Mouse (Mus musculus) embryonic facial prominence, embryonic 13.5 days (tissue): ENCODE measurements around the gene Fnbp4. TPM values are rescaled to one million over a fixed set of nuclear protein-coding genes. Genes with fewer than 3 reads are reported as not detected.
A peak's percentile ranks its signal among the peaks of the same experiment; 100 is the strongest.

ENCODE experiments used
- ATAC-seq: fragments of 200-750 bp; cut with Nextera tagmentation; 2 replicates; pipeline ENCODE4 v1.8.0; 2017; ENCODE audit warnings: low read depth; ENCODE audit not compliant: insufficient number of reproducible peaks, insufficient read depth, low FRiP score, low TSS enrichment
- H3K27ac ChIP-seq: fragments of 300-500 bp; sonication (generic); 2 replicates; pipeline ENCODE4 v1.5.1; 2015; ENCODE audit warnings: moderate library complexity, mild to moderate bottlenecking, inconsistent platforms
- H3K27me3 ChIP-seq: fragments of 300-500 bp; sonication (generic); 2 replicates; pipeline ENCODE4 v1.6.1; 2015; ENCODE audit warnings: mild to moderate bottlenecking, inconsistent platforms
- H3K36me3 ChIP-seq: fragments of 300-500 bp; sonication (generic); 2 replicates; pipeline ENCODE4 v1.6.1; 2015; ENCODE audit warnings: mild to moderate bottlenecking, inconsistent platforms
- H3K4me1 ChIP-seq: fragments of 300-500 bp; sonication (generic); 2 replicates; pipeline ENCODE4 v1.6.1; 2015; ENCODE audit warnings: inconsistent platforms
- H3K4me2 ChIP-seq: fragments of 300-500 bp; sonication (generic); 2 replicates; pipeline ENCODE4 v1.6.1; 2015; ENCODE audit warnings: moderate library complexity, mild to moderate bottlenecking, inconsistent platforms
- H3K4me3 ChIP-seq: fragments of 300-500 bp; sonication (generic); 2 replicates; pipeline ENCODE4 v1.5.1; 2015; ENCODE audit warnings: mild to moderate bottlenecking, inconsistent platforms
- H3K9ac ChIP-seq: fragments of 300-500 bp; sonication (generic); 2 replicates; pipeline ENCODE4 v1.6.1; 2015; ENCODE audit warnings: mild to moderate bottlenecking, inconsistent platforms
- H3K9me3 ChIP-seq: fragments of 300-500 bp; sonication (generic); 2 replicates; pipeline ENCODE4 v1.6.1; 2016; ENCODE audit warnings: inconsistent platforms
- whole genome bisulfite sequencing: fragments of 180-500 bp; shearing (Covaris S2); methylation state at CpG from one replicate; pipeline ENCODE4 v1.1.7; 2015; ENCODE audit warnings: mixed read lengths; 5-methylcytosine and 5-hydroxymethylcytosine counted together
- polyA plus RNA-seq: library from polyadenylated mRNA; unstranded; fragments of >200 nt; fragmentation: Nextera tagmentation; extraction: Ambion mirVana; gene quantifications from 2 replicates; pipeline ENCODE4 v1.2.1, GENCODE M21; 2015

Gene Fnbp4
- 136 and 139 TPM in 2 replicates for polyA plus RNA-seq

DNA sequence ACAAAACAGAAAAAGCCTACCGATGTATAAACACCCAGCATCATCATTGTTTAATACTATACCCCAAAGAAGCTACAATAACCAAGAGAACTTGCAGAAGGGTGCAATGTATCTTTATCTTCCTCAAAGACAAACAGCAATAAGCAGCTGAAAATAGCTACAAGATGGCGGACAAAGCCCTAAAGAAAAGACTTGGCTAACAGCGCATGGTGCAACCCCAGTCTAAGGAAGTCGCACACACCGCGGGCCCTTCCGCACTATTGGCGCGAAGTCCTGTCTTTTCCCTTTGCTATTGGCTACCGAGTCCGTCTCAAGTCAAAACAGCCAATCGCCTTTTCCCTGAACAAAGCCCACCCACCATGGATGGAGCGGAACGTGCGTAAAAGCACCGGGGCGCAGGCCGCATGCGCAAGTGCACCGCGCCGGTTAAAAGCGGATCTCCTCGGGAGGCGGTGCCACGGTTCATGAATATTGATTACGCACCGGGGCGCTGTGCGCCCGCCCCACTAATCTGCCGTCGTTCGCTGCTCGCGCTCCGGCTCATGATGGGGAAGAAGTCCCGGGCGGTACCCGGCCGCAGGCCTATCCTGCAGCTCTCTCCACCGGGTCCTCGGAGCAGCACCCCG, at the start of gene Fnbp4:
Gene Fnbp4 (plus strand): TSS at position 318 of the 626 bp plus-strand sequence.
- no peaks in the 10 kb centered on the region for H3K27me3 ChIP-seq
- H3K36me3 ChIP-seq = peaks cover 16% of the 10 kb centered on the region
- H3K9ac ChIP-seq = peak within 1 kb of the TSS; percentile 99
- H3K4me2 ChIP-seq = peak within 1 kb of the TSS; percentile 85
- ATAC-seq = peak; percentile 100
- H3K9me3 ChIP-seq = no peaks in the 10 kb centered on the region
- WGBS = under 1% methylated on average over 44 of the region's 44 CpGs
- H3K4me1 ChIP-seq = peaks cover 24% of the 10 kb centered on the region
- peak within 1 kb of the TSS; percentile 98 for H3K27ac ChIP-seq
- H3K4me3 ChIP-seq = peak within 1 kb of the TSS; percentile 90

DNA sequence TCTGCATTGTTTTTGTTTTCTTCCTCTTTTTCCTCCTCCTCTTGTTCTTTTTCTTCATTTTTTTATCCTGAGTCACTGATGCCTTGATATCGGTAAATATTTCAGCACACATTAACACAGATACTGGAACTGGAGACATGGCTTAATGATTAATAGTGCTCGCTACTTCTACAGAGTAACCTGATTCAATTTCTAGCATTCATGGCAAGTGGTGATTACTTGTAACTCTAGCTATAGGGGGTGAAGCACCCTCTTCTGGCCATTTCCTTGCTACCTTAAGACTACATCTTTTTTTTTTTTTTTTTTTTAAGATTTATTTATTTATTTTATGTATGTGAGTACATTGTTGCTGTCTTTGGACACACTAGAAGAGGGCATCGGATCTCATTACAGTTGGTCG, 44.2 kb upstream of the Fnbp4 start:
- no peak overlapping the region for H3K4me2 ChIP-seq
- no peak for ATAC-seq
- no peak overlapping the region for H3K4me3 ChIP-seq
- peaks cover 92% of the 10 kb centered on the region for H3K36me3 ChIP-seq
- H3K27me3 ChIP-seq = no peaks in the 10 kb centered on the region
- WGBS = 82% methylated on average over 4 of the region's 4 CpGs
- no peaks in the 10 kb centered on the region for H3K4me1 ChIP-seq
- H3K9ac ChIP-seq = no peak overlapping the region
- H3K27ac ChIP-seq = no peak overlapping the region
- no peaks in the 10 kb centered on the region for H3K9me3 ChIP-seq

DNA sequence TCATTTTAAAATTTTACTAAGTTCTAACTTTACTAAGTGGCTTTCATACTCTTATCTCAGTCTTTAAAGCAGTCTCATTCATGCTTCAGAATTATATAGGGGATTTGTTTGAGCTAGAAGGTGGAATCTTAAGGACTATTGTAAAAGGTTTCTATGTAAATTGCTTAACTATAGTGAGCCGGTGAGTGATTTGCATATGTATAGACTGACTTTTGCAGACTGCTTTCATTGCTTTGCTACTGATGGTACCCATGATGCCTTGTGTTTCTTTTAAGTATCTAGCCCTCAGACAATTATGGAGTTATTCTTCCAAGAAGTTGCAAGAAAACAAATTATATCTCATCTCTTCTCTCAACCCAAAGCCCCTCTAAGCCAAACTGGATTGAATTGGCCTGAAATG, 36.6 kb upstream of the Fnbp4 start:
- H3K36me3 ChIP-seq = peaks cover 91% of the 10 kb centered on the region
- no peak for ATAC-seq

DNA sequence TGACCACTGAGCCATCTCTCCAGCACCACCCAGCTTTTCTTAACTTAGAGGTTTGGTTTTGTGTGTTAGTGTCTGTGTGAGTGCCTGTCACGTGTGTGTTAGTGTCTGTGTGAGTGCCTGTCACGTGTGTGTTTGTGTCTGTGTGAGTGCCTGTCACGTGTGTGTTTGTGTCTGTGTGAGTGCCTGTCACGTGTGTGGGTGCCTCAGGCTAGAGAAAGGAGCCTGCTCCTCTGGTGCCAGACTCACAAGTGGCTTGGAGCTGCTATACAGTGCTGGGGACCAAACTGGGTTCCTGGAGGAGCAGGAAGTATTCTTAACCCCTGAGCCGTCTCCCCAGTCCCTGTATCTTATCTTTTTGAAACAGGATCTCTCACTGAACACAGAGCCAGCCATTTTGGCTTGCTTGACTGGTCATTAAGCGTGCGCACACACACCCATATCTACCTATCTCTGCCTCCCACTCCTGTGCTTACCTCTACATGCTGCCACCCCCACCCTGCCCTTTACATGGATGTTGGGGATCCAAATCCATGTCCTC, 29.5 kb upstream of the Fnbp4 start:
- H3K36me3 ChIP-seq = peaks cover 84% of the 10 kb centered on the region
- no peaks in the 10 kb centered on the region for H3K4me1 ChIP-seq
- no peaks in the 10 kb centered on the region for H3K27me3 ChIP-seq
- no peak for ATAC-seq
- 89% methylated on average over 7 of the region's 7 CpGs for WGBS
- no peak overlapping the region for H3K4me2 ChIP-seq
- H3K9me3 ChIP-seq = no peaks in the 10 kb centered on the region
- no peak overlapping the region for H3K4me3 ChIP-seq
- H3K9ac ChIP-seq = no peak overlapping the region
- H3K27ac ChIP-seq = no peak overlapping the region

More for the DNA sequence above, 36.6 kb upstream of the Fnbp4 start:
- Histone ChIP-seq H3K4me1 (no peaks in the 10 kb centered on the region), H3K4me3 (no peak overlapping the region), H3K4me2 (no peak overlapping the region), H3K27me3 (no peaks in the 10 kb centered on the region), H3K27ac (no peak overlapping the region), H3K9me3 (no peaks in the 10 kb centered on the region), H3K9ac (no peak overlapping the region)
- WGBS = 95% methylated on average over 1 of the region's 1 CpGs

DNA sequence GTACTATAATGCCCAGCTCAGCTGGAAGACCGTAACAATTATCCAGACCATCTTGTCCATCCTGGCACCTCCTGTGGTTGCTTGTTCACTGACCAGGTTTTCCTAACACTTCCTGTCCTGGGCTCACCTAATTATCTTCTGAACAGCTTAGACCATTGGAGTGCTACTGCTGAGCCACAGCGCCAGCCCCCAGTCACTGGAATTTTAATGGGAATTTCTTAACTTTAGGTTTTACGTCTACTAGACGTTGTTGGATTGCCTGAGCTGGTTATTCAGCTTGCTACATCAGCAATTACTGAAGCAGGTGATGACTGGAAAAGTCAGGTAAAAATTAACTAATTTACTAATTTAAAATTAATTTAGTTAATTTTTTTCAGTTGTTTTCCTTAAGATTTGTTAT, 27.8 kb upstream of the Fnbp4 start:
- H3K27me3 ChIP-seq = no peaks in the 10 kb centered on the region
- 93% methylated on average over 4 of the region's 4 CpGs for WGBS
- no peaks in the 10 kb centered on the region for H3K9me3 ChIP-seq
- H3K9ac ChIP-seq = no peak overlapping the region
- no peak for ATAC-seq
- H3K4me1 ChIP-seq = no peaks in the 10 kb centered on the region
- no peak overlapping the region for H3K4me2 ChIP-seq
- H3K36me3 ChIP-seq = peaks cover 83% of the 10 kb centered on the region
- no peak overlapping the region for H3K4me3 ChIP-seq
- H3K27ac ChIP-seq = no peak overlapping the region

DNA sequence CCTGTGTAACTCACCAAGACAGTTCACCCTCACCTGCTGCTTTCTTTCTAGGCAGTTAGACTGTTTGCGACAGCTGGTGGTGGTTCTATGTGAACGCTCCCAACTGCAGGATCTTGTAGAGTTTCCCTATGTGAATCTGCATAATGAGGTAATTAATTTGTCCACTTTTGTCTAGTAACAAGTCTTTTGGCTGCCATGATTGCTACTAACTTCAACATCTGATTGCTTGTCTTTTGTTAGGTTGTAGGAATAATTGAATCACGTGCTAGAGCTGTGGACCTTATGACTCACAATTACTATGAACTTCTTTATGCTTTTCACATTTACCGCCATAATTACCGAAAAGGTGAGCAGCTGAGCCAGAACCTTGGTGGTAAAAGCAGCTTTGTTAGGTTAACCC, 27.2 kb upstream of the Fnbp4 start:
- no peaks in the 10 kb centered on the region for H3K9me3 ChIP-seq
- 97% methylated on average over 5 of the region's 5 CpGs for WGBS
- no peak overlapping the region for H3K27ac ChIP-seq
- H3K4me2 ChIP-seq = no peak overlapping the region
- H3K9ac ChIP-seq = no peak overlapping the region
- peaks cover 82% of the 10 kb centered on the region for H3K36me3 ChIP-seq
- no peaks in the 10 kb centered on the region for H3K27me3 ChIP-seq
- H3K4me1 ChIP-seq = no peaks in the 10 kb centered on the region
- no peak overlapping the region for H3K4me3 ChIP-seq
- ATAC-seq = no peak

DNA sequence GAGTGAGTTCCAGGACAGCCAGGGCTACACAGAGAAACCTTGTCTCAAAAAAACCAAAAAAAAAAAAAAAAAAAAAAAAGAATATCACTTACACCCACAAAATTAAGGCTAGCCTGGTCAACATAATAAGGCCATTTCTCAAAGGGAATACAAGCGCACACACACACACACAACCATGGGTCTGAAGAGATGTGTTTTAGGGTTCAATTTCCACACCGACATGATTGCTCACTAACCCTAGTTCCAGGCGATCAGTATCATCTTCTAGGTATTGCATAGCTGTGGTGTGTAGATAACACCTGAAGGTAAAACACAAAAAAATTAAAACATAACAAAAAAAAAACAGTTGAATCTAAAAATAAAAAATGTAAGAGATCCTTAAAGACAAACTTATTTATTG, 18.4 kb upstream of the Fnbp4 start:
- ATAC-seq = no peak
- whole genome bisulfite sequencing = 96% methylated on average over 3 of the region's 3 CpGs
- H3K27me3 ChIP-seq = no peaks in the 10 kb centered on the region
- no peak overlapping the region for H3K4me2 ChIP-seq
- no peak overlapping the region for H3K27ac ChIP-seq
- H3K4me3 ChIP-seq = no peak overlapping the region
- no peak overlapping the region for H3K9ac ChIP-seq
- H3K4me1 ChIP-seq = no peaks in the 10 kb centered on the region
- H3K36me3 ChIP-seq = peaks cover 90% of the 10 kb centered on the region
- H3K9me3 ChIP-seq = no peaks in the 10 kb centered on the region

DNA sequence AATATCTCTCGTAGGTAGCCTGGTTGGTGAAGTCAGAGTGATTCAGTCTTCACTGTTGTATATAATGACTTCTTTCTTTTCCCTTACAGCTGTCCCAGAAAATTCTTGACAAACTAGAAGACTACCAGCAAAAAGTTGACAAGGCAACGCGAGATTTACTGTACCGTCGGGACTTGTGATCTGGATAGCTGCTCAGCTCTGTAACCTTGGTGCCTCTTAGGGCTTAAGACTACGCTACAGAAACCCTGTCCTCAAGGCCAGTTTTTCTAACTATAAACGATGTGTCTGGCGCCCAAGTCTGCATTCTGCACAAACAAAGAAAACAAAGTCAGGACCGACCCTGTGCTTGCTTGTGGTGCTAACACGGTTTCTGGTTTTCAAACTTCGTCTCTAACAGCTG, 9.8 kb upstream of the Fnbp4 start:
- Histone ChIP-seq H3K4me2 (no peak overlapping the region), H3K4me1 (no peaks in the 10 kb centered on the region), H3K27ac (no peak overlapping the region), H3K27me3 (no peaks in the 10 kb centered on the region), H3K9ac (no peak overlapping the region), H3K4me3 (no peak overlapping the region), H3K36me3 (peaks cover 75% of the 10 kb centered on the region), H3K9me3 (no peaks in the 10 kb centered on the region)
- no peak for ATAC-seq
- WGBS = 92% methylated on average over 11 of the region's 11 CpGs

DNA sequence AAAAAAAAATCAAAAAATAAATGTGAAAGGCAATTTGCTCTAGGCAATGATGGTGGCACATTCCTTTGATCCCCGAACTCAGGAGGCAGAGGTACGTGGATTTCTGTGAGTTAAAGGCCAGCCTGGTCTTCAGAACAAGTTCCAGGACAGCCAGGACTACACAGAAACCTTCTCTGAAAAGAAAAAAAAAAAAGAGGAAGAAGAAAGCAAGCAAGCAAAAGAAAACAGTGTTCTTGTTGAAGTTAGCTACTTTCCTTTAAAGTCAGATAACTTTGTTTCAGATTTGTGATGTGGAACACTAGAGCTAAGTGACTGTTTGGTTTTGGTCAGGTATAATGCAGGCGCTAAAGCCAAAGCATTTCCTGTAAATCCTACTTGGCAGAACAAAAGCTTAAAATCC, 6.4 kb upstream of the Fnbp4 start:
- no peaks in the 10 kb centered on the region for H3K4me1 ChIP-seq
- ATAC-seq = no peak
- H3K9me3 ChIP-seq = no peaks in the 10 kb centered on the region
- no peak overlapping the region for H3K9ac ChIP-seq
- no peak overlapping the region for H3K27ac ChIP-seq
- peaks cover 43% of the 10 kb centered on the region for H3K36me3 ChIP-seq
- WGBS = 92% methylated on average over 3 of the region's 3 CpGs
- no peak overlapping the region for H3K4me2 ChIP-seq
- H3K27me3 ChIP-seq = no peaks in the 10 kb centered on the region
- no peak overlapping the region for H3K4me3 ChIP-seq

DNA sequence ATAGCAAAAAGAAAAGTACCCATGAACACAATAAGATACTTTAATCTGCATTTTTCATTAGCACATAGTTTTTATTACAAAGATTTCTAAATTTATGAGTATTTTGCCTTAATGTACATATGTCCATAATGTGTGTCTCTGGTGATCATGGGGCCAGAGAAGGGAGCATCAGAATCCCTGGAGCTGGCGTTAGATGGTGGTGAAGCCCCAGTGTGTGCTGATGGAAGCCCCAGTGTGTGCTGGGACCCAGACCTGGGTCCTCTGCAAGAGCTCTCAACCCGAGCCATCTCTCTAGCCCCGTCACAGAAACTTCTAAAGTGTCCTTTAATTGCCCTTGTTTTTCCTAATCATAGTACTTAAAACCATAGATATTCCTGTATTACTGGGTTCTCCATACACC, 5.8 kb upstream of the Fnbp4 start:
- Histone ChIP-seq H3K27ac (no peak overlapping the region), H3K9me3 (no peaks in the 10 kb centered on the region), H3K4me3 (no peak overlapping the region), H3K4me1 (no peaks in the 10 kb centered on the region), H3K4me2 (no peak overlapping the region), H3K27me3 (no peaks in the 10 kb centered on the region), H3K36me3 (peaks cover 38% of the 10 kb centered on the region), H3K9ac (no peak overlapping the region)
- WGBS = 88% methylated on average over 3 of the region's 3 CpGs
- no peak for ATAC-seq

DNA sequence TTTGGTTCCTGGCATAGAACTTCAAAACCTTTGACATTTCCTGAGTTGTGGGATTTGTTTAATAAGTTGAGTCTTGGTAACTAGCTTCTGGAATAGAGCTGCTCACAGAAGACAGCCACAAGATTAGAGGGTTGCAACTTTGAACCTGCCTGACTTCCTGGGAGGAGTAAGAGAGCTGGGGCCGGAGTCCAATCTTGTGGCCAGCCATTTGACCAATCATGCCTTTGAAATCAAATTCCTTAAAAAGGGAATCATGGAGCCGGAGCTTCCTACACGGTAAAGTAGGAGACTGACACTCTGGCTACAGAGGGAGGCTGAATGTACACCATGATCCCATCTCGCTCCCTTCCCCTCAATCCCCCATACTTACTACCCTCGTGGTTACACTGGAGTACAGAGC, 5.2 kb upstream of the Fnbp4 start:
- peaks cover 32% of the 10 kb centered on the region for H3K36me3 ChIP-seq
- no peak for ATAC-seq
- no peaks in the 10 kb centered on the region for H3K27me3 ChIP-seq
- no peak overlapping the region for H3K4me2 ChIP-seq
- H3K9me3 ChIP-seq = no peaks in the 10 kb centered on the region
- H3K27ac ChIP-seq = no peak overlapping the region
- 82% methylated on average over 5 of the region's 5 CpGs for WGBS
- no peak overlapping the region for H3K9ac ChIP-seq
- no peak overlapping the region for H3K4me3 ChIP-seq
- no peaks in the 10 kb centered on the region for H3K4me1 ChIP-seq

DNA sequence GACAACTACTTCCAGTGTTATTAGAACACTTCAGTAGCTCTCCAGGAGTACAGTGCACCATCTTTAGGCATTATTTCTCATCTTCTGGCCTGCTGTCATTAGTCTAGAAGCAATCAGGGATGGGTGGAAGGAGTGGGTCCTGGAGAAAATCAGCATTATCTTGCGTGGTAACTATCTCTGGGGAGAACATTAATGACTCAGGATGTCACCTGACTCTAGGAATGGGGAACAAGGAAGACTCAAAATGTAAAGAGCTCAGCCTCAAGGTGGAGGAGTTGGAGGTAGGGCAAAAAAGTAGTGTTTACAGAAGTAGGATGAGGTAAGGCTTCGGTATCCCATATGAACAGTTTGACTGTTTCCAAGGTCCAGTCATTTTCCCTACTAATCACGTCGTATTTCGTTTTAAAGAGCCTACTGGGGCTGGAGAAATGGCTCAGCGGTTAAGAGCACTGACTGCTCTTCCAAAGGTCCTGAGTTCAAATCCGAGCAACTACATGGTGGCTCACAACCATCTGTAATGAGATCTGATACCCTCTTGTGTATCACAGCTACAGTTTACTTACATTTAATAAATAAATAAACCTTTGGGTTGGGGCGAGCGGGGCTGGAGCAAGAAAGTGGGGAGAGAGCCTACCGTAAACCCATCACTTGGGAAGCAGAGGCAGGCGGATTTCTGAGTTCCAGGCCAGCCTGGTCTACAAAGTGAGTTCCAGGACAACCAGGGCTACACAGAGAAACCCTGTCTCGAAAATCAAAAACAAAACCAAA, 701 bp upstream of the Fnbp4 start:
- H3K27me3 ChIP-seq = no peaks in the 10 kb centered on the region
- H3K36me3 ChIP-seq = peaks cover 12% of the 10 kb centered on the region
- ATAC-seq = no peak
- peaks cover 20% of the 10 kb centered on the region for H3K4me1 ChIP-seq
- H3K9me3 ChIP-seq = no peaks in the 10 kb centered on the region
- H3K27ac ChIP-seq = peak overlapping the region; percentile 91
- peak overlapping the region; percentile 90 for H3K4me3 ChIP-seq
- 64% methylated on average over 12 of the region's 12 CpGs for WGBS
- peak overlapping the region; percentile 57 for H3K4me2 ChIP-seq
- 0 out of 2 replicates have a peak overlapping the region, but pooled peaks have one; percentile 51 for H3K9ac ChIP-seq
